Comparison of ENCODE assay signal across 8 mouse cellular contexts in genomic region chr5:150220333-150220732, GRCm38 (mm10).
DNase-seq lines count a peak whose midpoint lies in the region; ATAC-seq and TF ChIP-seq lines count a peak whose summit lies in the region.

No protein-coding gene starts in this region.

- WGBS in kidney, adult 2 months: 38% methylated on average over 7 of the region's 7 CpGs
- 31% methylated on average over 7 of the region's 7 CpGs for WGBS in kidney, embryonic 14.5 days
- 41% methylated on average over 7 of the region's 7 CpGs for WGBS in limb, embryonic 10.5 days
- WGBS in intestine, embryonic 15.5 days: 40% methylated on average over 7 of the region's 7 CpGs

- no peak overlapping the region for H3K9ac ChIP-seq in kidney, embryonic 14.5 days (ENCODE audit: low read depth, low read length)
- H3K9ac ChIP-seq in intestine, embryonic 15.5 days: no peak overlapping the region

- TF ChIP-seq POLR2A in kidney, adult 2 months (IDR thresholded peaks at IDR 0.05; ENCODE audit: low read depth, low read length): no peak

- no peak overlapping the region for H3K4me3 ChIP-seq in kidney, adult 2 months (ENCODE audit: insufficient read depth, low read depth, low read length)
- H3K4me3 ChIP-seq in kidney, embryonic 14.5 days (ENCODE audit: low read length): no peak overlapping the region
- H3K4me3 ChIP-seq in E14TG2a.4 (replicated peaks; ENCODE audit: low read length): no peak overlapping the region
- H3K4me3 ChIP-seq in limb, embryonic 10.5 days: no peak overlapping the region
- H3K4me3 ChIP-seq in intestine, embryonic 15.5 days (replicated peaks): no peak overlapping the region

- no peaks in the 10 kb centered on the region for H3K9me3 ChIP-seq in kidney, embryonic 14.5 days (ENCODE audit: control insufficient read depth, low read length)
- no peaks in the 10 kb centered on the region for H3K9me3 ChIP-seq in E14TG2a.4 (ENCODE audit: low read length)
- H3K9me3 ChIP-seq in limb, embryonic 10.5 days (replicated peaks): no peaks in the 10 kb centered on the region
- no peaks in the 10 kb centered on the region for H3K9me3 ChIP-seq in intestine, embryonic 15.5 days

- no peaks in the 10 kb centered on the region; the same call in 1 of the 2 replicates for H3K27me3 ChIP-seq in kidney, adult 2 months (replicated peaks; ENCODE audit: control insufficient read depth, insufficient read depth, low read length)
- no peaks in the 10 kb centered on the region for H3K27me3 ChIP-seq in kidney, embryonic 14.5 days (ENCODE audit: control insufficient read depth, insufficient read depth, low read length)
- H3K27me3 ChIP-seq in E14TG2a.4 (ENCODE audit: insufficient read depth, low read length): no peaks in the 10 kb centered on the region
- no peaks in the 10 kb centered on the region for H3K27me3 ChIP-seq in limb, embryonic 10.5 days (ENCODE audit: low read depth, poor library complexity, severe bottlenecking)
- no peaks in the 10 kb centered on the region for H3K27me3 ChIP-seq in intestine, embryonic 15.5 days (replicated peaks)

- DNase-seq in kidney, adult 2 months: peak; percentile 10
- peak; percentile 80 for DNase-seq in R1 (ENCODE audit: low read depth, low spot score)
- peak; percentile 51 for DNase-seq in limb, embryonic 10.5 days (ENCODE audit: low spot score)
- peak; percentile 54 for DNase-seq in retina, postnatal 1 day
- DNase-seq in urinary bladder, postnatal 36 days (ENCODE audit: low spot score in 2 of 2): no peak

- peak; percentile 45 for TF ChIP-seq CTCF in kidney, adult 2 months (conservative IDR thresholded peaks at IDR 0.05; ENCODE audit: insufficient read depth, insufficient read length, low read depth, low read length)
- peak; percentile 95 for TF ChIP-seq CTCF in E14TG2a.4 (conservative IDR thresholded peaks at IDR 0.05; ENCODE audit: low read length)

- H3K27ac ChIP-seq in kidney, adult 2 months (ENCODE audit: insufficient read depth, low read depth, low read length): no peak overlapping the region
- H3K27ac ChIP-seq in kidney, embryonic 14.5 days (ENCODE audit: low read depth, low read length): no peak overlapping the region
- no peak overlapping the region for H3K27ac ChIP-seq in limb, embryonic 10.5 days
- no peak overlapping the region for H3K27ac ChIP-seq in intestine, embryonic 15.5 days

- no peak overlapping the region for H3K4me2 ChIP-seq in kidney, embryonic 14.5 days (replicated peaks; ENCODE audit: low read depth, low read length)
- no peak overlapping the region for H3K4me2 ChIP-seq in intestine, embryonic 15.5 days (replicated peaks)

- no peaks in the 10 kb centered on the region for H3K36me3 ChIP-seq in kidney, adult 2 months (ENCODE audit: control insufficient read depth, insufficient read depth, low read length)
- no peaks in the 10 kb centered on the region for H3K36me3 ChIP-seq in kidney, embryonic 14.5 days (ENCODE audit: control insufficient read depth, insufficient read depth, low read length)
- H3K36me3 ChIP-seq in E14TG2a.4 (ENCODE audit: insufficient read depth, low read length): no peaks in the 10 kb centered on the region
- no peaks in the 10 kb centered on the region for H3K36me3 ChIP-seq in limb, embryonic 10.5 days
- no peaks in the 10 kb centered on the region for H3K36me3 ChIP-seq in intestine, embryonic 15.5 days

- no peaks in the 10 kb centered on the region for H3K4me1 ChIP-seq in kidney, adult 2 months (ENCODE audit: control insufficient read depth, insufficient read depth, low read length)
- H3K4me1 ChIP-seq in kidney, embryonic 14.5 days (ENCODE audit: control insufficient read depth, insufficient read depth, low read length): no peaks in the 10 kb centered on the region
- H3K4me1 ChIP-seq in E14TG2a.4 (replicated peaks; ENCODE audit: low read depth, low read length): peaks cover 13% of the 10 kb centered on the region
- H3K4me1 ChIP-seq in limb, embryonic 10.5 days: no peaks in the 10 kb centered on the region
- no peaks in the 10 kb centered on the region for H3K4me1 ChIP-seq in intestine, embryonic 15.5 days (replicated peaks)

- no peak; the same call in 1 of the 2 replicates for ATAC-seq in kidney, embryonic 14.5 days (ENCODE audit: low FRiP score, low TSS enrichment)
- no peak for ATAC-seq in intestine, embryonic 15.5 days

Comparison
In these comparisons a context has a peak if more than half of its experiments do, and no peak if none do; other contexts are left out.
1. DNase-seq: peak in kidney, adult 2 months (single experiment), R1 (single experiment), limb, embryonic 10.5 days (single experiment) and retina, postnatal 1 day (single experiment); none in urinary bladder, postnatal 36 days (0 of 2).